39 mouse cellular contexts compared by ENCODE assay signal in the genomic region with DNA sequence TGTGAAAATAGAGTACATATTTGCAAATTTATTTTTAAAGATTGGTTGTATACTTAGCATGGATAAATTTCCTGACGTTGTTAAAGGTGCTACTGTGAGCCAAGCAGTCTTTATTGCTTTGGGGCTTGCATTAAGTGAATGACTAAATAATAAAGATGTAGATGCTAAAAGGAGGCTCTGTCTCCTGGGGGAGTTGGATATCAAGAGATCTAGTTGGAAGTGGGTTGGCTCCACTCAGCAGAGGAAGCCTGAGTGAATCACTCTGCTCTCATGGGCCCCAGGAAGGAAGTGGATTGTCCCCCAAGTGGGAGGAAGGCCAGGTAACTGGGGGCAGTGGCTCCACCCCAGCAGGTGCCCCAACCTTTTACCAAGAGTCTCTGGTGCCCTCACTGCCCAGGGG. TPM values are rescaled to one million over a fixed set of nuclear protein-coding genes. Genes with fewer than 3 reads are reported as not detected.
"Had no signal": no experiment of that assay in that cellular context is flagged by ENCODE, and none has a peak within 500 bp of the region (broad histone marks: within the 10 kb centered on the region; RNA-seq: fewer than 3 reads in every experiment).

No protein-coding gene starts in this region.

- H3K9me3 ChIP-seq: heart, embryonic 10.5 days; heart, embryonic 12.5 days; hindbrain, embryonic 10.5 days; hindbrain, embryonic 12.5 days; intestine, embryonic 15.5 days; limb, embryonic 10.5 days; limb, embryonic 12.5 days had no signal

- ATAC-seq: hindbrain, embryonic 16.5 days; inflammation-experienced regulatory T-cells, adult 6 months; intestine, embryonic 15.5 days; intestine, postnatal 0 days had no signal

- H3K4me2 ChIP-seq: heart, embryonic 12.5 days; hindbrain, embryonic 12.5 days; hindbrain, embryonic 14.5 days; intestine, embryonic 15.5 days; limb, embryonic 12.5 days; liver, embryonic 11.5 days had no signal

- DNase-seq: gastrocnemius, adult 2 months; gastrocnemius, postnatal 10 days; gastrocnemius, postnatal 25 days; heart, adult 18-20 months; heart, postnatal 10 days; heart, postnatal 4 days; kidney, adult 18-20 months; kidney, adult 8-10 months; kidney, postnatal 10 days; kidney, postnatal 25 days; kidney, postnatal 4 days; liver had no signal

- H3K4me3 ChIP-seq: gastrocnemius, adult 2 months; heart, embryonic 10.5 days; heart, embryonic 12.5 days; hindbrain, embryonic 10.5 days; hindbrain, embryonic 12.5 days; intestine, embryonic 15.5 days; layer of hippocampus, adult 2 months; left cerebral cortex, adult 2 months; limb, embryonic 10.5 days; limb, embryonic 12.5 days had no signal

- H3K36me3 ChIP-seq: heart, embryonic 10.5 days; heart, embryonic 12.5 days; hindbrain, embryonic 10.5 days; hindbrain, embryonic 12.5 days; intestine, embryonic 15.5 days; limb, embryonic 10.5 days; limb, embryonic 12.5 days had no signal

- H3K27me3 ChIP-seq: hindbrain, embryonic 12.5 days; intestine, embryonic 15.5 days had no signal

- H3K9ac ChIP-seq: heart, embryonic 12.5 days; hindbrain, embryonic 12.5 days; hindbrain, embryonic 14.5 days; intestine, embryonic 15.5 days; limb, embryonic 12.5 days had no signal

- H3K27ac ChIP-seq: gastrocnemius, adult 2 months; heart, embryonic 10.5 days; hindbrain, embryonic 10.5 days; hindbrain, embryonic 12.5 days; hindbrain, embryonic 14.5 days; intestine, embryonic 15.5 days; layer of hippocampus, adult 2 months; left cerebral cortex, adult 2 months; limb, embryonic 10.5 days; limb, embryonic 12.5 days had no signal

- H3K4me1 ChIP-seq: hindbrain, embryonic 12.5 days; intestine, embryonic 15.5 days had no signal

RNA-seq across cellular contexts. Expression of a gene that starts 1.8 kb away (rescaled TPM):
- total RNA-seq: gastrocnemius, adult 2 months; gastrocnemius, postnatal 10 days; gastrocnemius, postnatal 25 days; gastrocnemius, postnatal 4 days; granulocyte monocyte progenitor cell, adult 5-6 weeks; heart, adult 18-20 months; heart, adult 8-10 months; heart, postnatal 10 days; heart, postnatal 25 days; heart, postnatal 4 days; layer of hippocampus, adult 2 months; layer of hippocampus, postnatal 10 days; layer of hippocampus, postnatal 25 days; left cerebral cortex, adult 2 months; left cerebral cortex, postnatal 36 days had no signal
- polyA plus RNA-seq: heart, embryonic 12.5 days; heart, embryonic 14.5 days; heart, embryonic 16.5 days; hindbrain, embryonic 10.5 days; hindbrain, embryonic 12.5 days; hindbrain, embryonic 14.5 days; kidney, embryonic 14.5 days; limb, embryonic 10.5 days; limb, embryonic 12.5 days; limb, embryonic 14.5 days; liver, embryonic 11.5 days had no signal

RNA-seq across cellular contexts. Expression of a gene that starts 3.6 kb away (rescaled TPM):
- total RNA-seq: gastrocnemius, adult 2 months; gastrocnemius, postnatal 10 days; gastrocnemius, postnatal 25 days; gastrocnemius, postnatal 4 days; granulocyte monocyte progenitor cell, adult 5-6 weeks; heart, adult 8-10 months; heart, postnatal 25 days; heart, postnatal 4 days; layer of hippocampus, adult 2 months; layer of hippocampus, postnatal 10 days; layer of hippocampus, postnatal 25 days; left cerebral cortex, adult 2 months; left cerebral cortex, postnatal 14 days; left cerebral cortex, postnatal 36 days had no signal
- polyA plus RNA-seq: heart, embryonic 10.5 days; heart, embryonic 12.5 days; heart, embryonic 14.5 days; hindbrain, embryonic 10.5 days; hindbrain, embryonic 12.5 days; hindbrain, embryonic 14.5 days; hindbrain, embryonic 16.5 days; kidney, embryonic 14.5 days; kidney, embryonic 16.5 days; limb, embryonic 10.5 days; limb, embryonic 12.5 days; liver, embryonic 11.5 days had no signal

RNA-seq across cellular contexts. Expression of a gene that starts 22.4 kb away (rescaled TPM):
- total RNA-seq: granulocyte monocyte progenitor cell, adult 5-6 weeks; layer of hippocampus, adult 2 months; layer of hippocampus, postnatal 10 days; layer of hippocampus, postnatal 25 days; left cerebral cortex, adult 2 months; left cerebral cortex, postnatal 14 days; left cerebral cortex, postnatal 36 days had no signal
- polyA plus RNA-seq: heart, embryonic 10.5 days; heart, embryonic 12.5 days; heart, embryonic 14.5 days; hindbrain, embryonic 10.5 days; hindbrain, embryonic 12.5 days; hindbrain, embryonic 14.5 days; hindbrain, embryonic 16.5 days; limb, embryonic 10.5 days had no signal

RNA-seq across cellular contexts. Expression of a gene that starts 34.2 kb away (rescaled TPM):
- total RNA-seq: heart, postnatal 4 days; layer of hippocampus, adult 2 months; layer of hippocampus, postnatal 25 days; left cerebral cortex, adult 2 months; left cerebral cortex, postnatal 36 days had no signal
- polyA plus RNA-seq: heart, embryonic 12.5 days; hindbrain, embryonic 10.5 days; hindbrain, embryonic 12.5 days; hindbrain, embryonic 14.5 days; kidney, embryonic 14.5 days; limb, embryonic 10.5 days; limb, embryonic 12.5 days had no signal

RNA-seq across cellular contexts. Expression of a gene that starts 56.9 kb away (rescaled TPM):
- total RNA-seq: heart, adult 8-10 months had no signal
- polyA plus RNA-seq: heart, embryonic 12.5 days; heart, embryonic 14.5 days; inflammation-experienced regulatory T-cells, adult 6 months; limb, embryonic 10.5 days had no signal
